Mouse (Mus musculus) limb, embryonic 14.5 days (tissue): ENCODE results near the gene Pigr. TPM values are rescaled to one million over a fixed set of nuclear protein-coding genes. Genes with fewer than 3 reads are reported as not detected.

Source experiments
- ATAC-seq: fragments of 200-750 bp; cut with Nextera tagmentation; 2 replicates; pipeline ENCODE4 v1.8.0; 2017; ENCODE audit warnings: low read depth, moderate number of reproducible peaks, moderate TSS enrichment; ENCODE audit not compliant: low FRiP score
- DNase-seq: peaks from one replicate; pipeline ENCODE4 v3.0.0-alpha.2; 2015; ENCODE audit warnings: low spot score
- H3K27ac ChIP-seq: fragments of 300-500 bp; sonication (generic); replicated peaks from 2 replicates; pipeline ENCODE4 v1.5.1; 2014; ENCODE audit warnings: low read depth, mild to moderate bottlenecking, low read length, moderate library complexity, mixed read lengths
- H3K27me3 ChIP-seq: fragments of 300-500 bp; sonication (generic); 2 replicates; pipeline ENCODE4 v1.6.1; 2014; ENCODE audit warnings: low read length, mixed read lengths; ENCODE audit not compliant: control insufficient read depth, insufficient read depth
- H3K36me3 ChIP-seq: fragments of 300-500 bp; sonication (generic); 2 replicates; pipeline ENCODE4 v1.6.1; 2014; ENCODE audit warnings: mild to moderate bottlenecking, low read length, moderate library complexity, mixed read lengths; ENCODE audit not compliant: control insufficient read depth, insufficient read depth
- H3K4me1 ChIP-seq: fragments of 300-500 bp; sonication (generic); 2 replicates; pipeline ENCODE4 v1.6.1; 2014; ENCODE audit warnings: antibody characterized with exemption, low read length, mixed read lengths; ENCODE audit not compliant: control insufficient read depth, insufficient read depth
- H3K4me2 ChIP-seq: fragments of 300-500 bp; sonication (generic); replicated peaks from 2 replicates; pipeline ENCODE4 v1.6.1; 2014; ENCODE audit warnings: low read depth, mild to moderate bottlenecking, low read length, moderate library complexity; ENCODE audit not compliant: severe bottlenecking
- H3K4me3 ChIP-seq: fragments of 300-500 bp; sonication (generic); replicated peaks from 2 replicates; pipeline ENCODE4 v1.5.1; 2014; ENCODE audit warnings: low read length
- H3K9ac ChIP-seq: fragments of 300-500 bp; sonication (generic); 2 replicates; pipeline ENCODE4 v1.6.1; 2014; ENCODE audit warnings: mild to moderate bottlenecking, low read depth, low read length, moderate library complexity; ENCODE audit not compliant: severe bottlenecking
- H3K9me3 ChIP-seq: fragments of 300-500 bp; sonication (generic); 2 replicates; pipeline ENCODE4 v1.6.1; 2016; ENCODE audit warnings: low read length; ENCODE audit not compliant: control insufficient read depth
- POLR2A ChIP-seq: fragments of 200-500 bp; IDR thresholded peaks from 2 replicates; pipeline ENCODE4 v1.8.0; 2012; ENCODE audit warnings: inconsistent platforms, mild to moderate bottlenecking, moderate library complexity, borderline replicate concordance; ENCODE audit not compliant: insufficient read depth, insufficient read length; ENCODE audit errors: extremely low read depth
- WGBS: fragments of 180-500 bp; shearing (Covaris S2); extraction: QIAGEN DNeasy Blood & Tissue Kit; methylation state at CpG from one replicate; pipeline ENCODE4 v1.1.7; 2014; 5-methylcytosine and 5-hydroxymethylcytosine counted together
- polyA plus RNA-seq, 2 experiments: library from polyadenylated mRNA; depleted of rRNA in 1 of 2; stranded (reverse) in 1 of 2; unstranded in 1 of 2; fragments of >200 nt; fragmentation: Nextera tagmentation in 1 of 2; extraction: Ambion mirVana in 1 of 2; gene quantifications; 2 replicates each; pipeline versions ENCODE4 v1.2.1 to v1.2.3; 2012 to 2014

The Pigr gene
- polyA plus RNA-seq, 2 experiments = 0.15 TPM; not detected in 1

DNA sequence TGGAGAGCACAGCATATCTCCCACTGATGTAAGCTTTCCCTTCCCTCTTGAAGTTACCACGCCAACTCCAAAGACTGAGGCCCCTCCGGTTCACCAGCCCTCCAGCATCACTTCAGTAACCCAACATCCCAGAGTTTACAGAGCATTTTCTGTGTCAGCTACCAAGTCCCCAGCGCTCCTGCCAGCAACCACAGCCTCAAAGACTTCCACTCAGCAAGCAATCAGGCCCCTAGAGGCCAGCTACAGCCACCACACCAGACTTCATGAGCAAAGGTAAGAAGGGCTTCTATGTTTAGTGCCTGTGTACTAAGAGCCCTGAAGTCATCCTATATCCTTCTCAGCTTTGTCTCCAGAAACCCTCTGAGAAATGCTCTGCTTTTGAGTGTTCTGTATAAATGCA, 49.4 kb downstream of the Pigr start:
- no peak for TF ChIP-seq POLR2A
- Histone ChIP-seq H3K4me1 (0 out of 2 replicates have a peak, but pooled peaks cover 6% of the 10 kb centered on the region), H3K27ac (no peak overlapping the region), H3K9ac (no peak overlapping the region), H3K9me3 (no peaks in the 10 kb centered on the region), H3K4me3 (no peak overlapping the region), H3K36me3 (no peaks in the 10 kb centered on the region), H3K27me3 (peaks cover 21% of the 10 kb centered on the region), H3K4me2 (no peak overlapping the region)
- 70% methylated on average over 3 of the region's 3 CpGs for WGBS
- DNase-seq (no peak), ATAC-seq (no peak)

GRCm38 (mm10) chr1:130876931-130877509, 50.5 kb downstream of the Pigr start:
- peaks cover 21% of the 10 kb centered on the region for H3K27me3 ChIP-seq
- H3K4me2 ChIP-seq = no peak overlapping the region
- no peak overlapping the region for H3K27ac ChIP-seq
- WGBS = 29% methylated on average over 3 of the region's 3 CpGs
- H3K36me3 ChIP-seq = no peaks in the 10 kb centered on the region
- peak; percentile 78 for DNase-seq
- H3K9me3 ChIP-seq = no peaks in the 10 kb centered on the region
- ATAC-seq = no peak
- no peak overlapping the region for H3K4me3 ChIP-seq
- no peak for TF ChIP-seq POLR2A
- H3K9ac ChIP-seq = no peak overlapping the region
- 0 out of 2 replicates have a peak, but pooled peaks cover 6% of the 10 kb centered on the region for H3K4me1 ChIP-seq

DNA sequence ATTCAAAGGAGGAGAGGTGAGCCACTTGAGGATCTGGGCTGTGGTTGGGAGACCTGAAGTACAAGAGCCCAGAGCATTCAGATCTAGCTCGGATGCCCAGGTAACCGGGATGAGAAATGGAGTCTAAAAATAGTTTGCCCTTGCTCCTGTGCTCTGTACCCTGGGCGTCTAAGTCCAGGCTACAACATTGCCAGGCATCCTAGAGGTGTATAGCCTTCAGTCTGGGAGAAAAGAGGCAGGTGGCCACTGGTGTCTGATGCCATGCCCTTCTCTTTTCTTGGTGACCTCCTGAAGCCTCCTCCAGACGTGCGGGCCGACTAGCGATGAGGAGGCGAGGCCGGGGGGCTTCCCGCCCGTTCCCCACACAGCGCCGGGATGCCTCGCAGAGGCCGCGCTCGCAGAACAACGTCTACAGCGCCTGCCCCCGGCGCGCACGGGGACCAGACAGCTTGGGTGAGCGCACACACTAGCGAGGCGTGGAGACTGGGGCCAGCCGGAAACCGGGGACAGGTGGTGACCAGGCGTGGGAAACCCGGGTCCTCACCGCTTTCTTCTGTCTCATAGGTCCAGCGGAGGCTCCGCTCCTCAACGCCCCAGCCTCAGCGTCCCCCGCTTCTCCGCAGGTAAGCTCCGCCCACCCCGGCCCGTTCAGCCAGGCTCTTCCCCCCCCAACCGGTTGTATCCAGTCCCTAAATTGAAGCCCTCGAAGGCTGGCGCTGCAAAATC, 51.6 kb downstream of the Pigr start:
- H3K36me3 ChIP-seq = no peaks in the 10 kb centered on the region
- H3K27ac ChIP-seq = no peak overlapping the region
- 4% methylated on average over 30 of the region's 43 CpGs for WGBS
- H3K4me3 ChIP-seq = peak overlapping the region; percentile 42
- ATAC-seq = no peak
- DNase-seq = no peak
- H3K4me2 ChIP-seq = peak overlapping the region; percentile 81
- peaks cover 21% of the 10 kb centered on the region for H3K27me3 ChIP-seq
- no peak for TF ChIP-seq POLR2A
- H3K9me3 ChIP-seq = no peaks in the 10 kb centered on the region
- H3K9ac ChIP-seq = peak overlapping the region; percentile 51
- H3K4me1 ChIP-seq = 0 out of 2 replicates have a peak, but pooled peaks cover 6% of the 10 kb centered on the region

DNA sequence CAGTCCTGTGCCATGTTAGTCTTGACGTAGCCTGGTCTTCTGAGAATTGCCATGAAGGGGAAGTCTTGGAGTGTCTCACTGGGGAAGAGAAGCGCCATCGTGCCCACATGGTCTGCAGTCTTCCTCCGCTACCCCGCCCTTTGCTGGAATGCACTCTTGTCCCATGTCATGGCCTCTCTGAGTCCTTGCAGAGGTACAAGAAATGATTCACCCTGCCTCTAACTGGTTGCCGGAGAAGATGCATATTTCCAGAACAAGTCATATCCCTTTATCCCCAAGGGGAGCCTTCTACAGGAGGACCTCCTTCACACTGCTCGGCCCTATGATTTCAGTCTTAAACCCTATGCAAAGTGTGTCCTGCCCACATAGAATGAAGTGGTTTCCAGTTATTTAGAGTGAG, 53.4 kb downstream of the Pigr start:
- ATAC-seq = no peak

GRCm38 (mm10) chr1:130883146-130883545, 56.7 kb downstream of the Pigr start:
- no peak for ATAC-seq
- Histone ChIP-seq H3K27ac (no peak overlapping the region), H3K4me2 (no peak overlapping the region), H3K9me3 (no peaks in the 10 kb centered on the region), H3K4me3 (no peak overlapping the region), H3K4me1 (0 out of 2 replicates have a peak, but pooled peaks cover 4% of the 10 kb centered on the region), H3K9ac (no peak overlapping the region), H3K36me3 (no peaks in the 10 kb centered on the region), H3K27me3 (peaks cover 10% of the 10 kb centered on the region; the same call in 1 of the 2 replicates)
- WGBS = 83% methylated on average over 4 of the region's 4 CpGs
- DNase-seq = no peak
- TF ChIP-seq POLR2A = no peak

More for the DNA sequence above, 53.4 kb downstream of the Pigr start:
- no peak for DNase-seq
- Histone ChIP-seq H3K27ac (no peak overlapping the region), H3K4me1 (0 out of 2 replicates have a peak, but pooled peaks cover 6% of the 10 kb centered on the region), H3K9me3 (no peaks in the 10 kb centered on the region), H3K9ac (no peak overlapping the region), H3K27me3 (peaks cover 21% of the 10 kb centered on the region), H3K4me2 (no peak overlapping the region), H3K4me3 (no peak overlapping the region), H3K36me3 (no peaks in the 10 kb centered on the region)
- TF ChIP-seq POLR2A = no peak
- 91% methylated on average over 7 of the region's 7 CpGs for WGBS
